Mouse (Mus musculus): ENCODE results near the gene Stard3nl. TPM values are rescaled to one million over a fixed set of nuclear protein-coding genes. Genes with fewer than 3 reads are reported as not detected.
"Not testable (repeated sequence)": the region's sequence is repeated elsewhere in the genome, so short reads cannot be mapped to it uniquely, and the experiment has no call there.

The Stard3nl gene
- total RNA-seq, 1 experiment from 2014 or later = 20.4 TPM

DNA sequence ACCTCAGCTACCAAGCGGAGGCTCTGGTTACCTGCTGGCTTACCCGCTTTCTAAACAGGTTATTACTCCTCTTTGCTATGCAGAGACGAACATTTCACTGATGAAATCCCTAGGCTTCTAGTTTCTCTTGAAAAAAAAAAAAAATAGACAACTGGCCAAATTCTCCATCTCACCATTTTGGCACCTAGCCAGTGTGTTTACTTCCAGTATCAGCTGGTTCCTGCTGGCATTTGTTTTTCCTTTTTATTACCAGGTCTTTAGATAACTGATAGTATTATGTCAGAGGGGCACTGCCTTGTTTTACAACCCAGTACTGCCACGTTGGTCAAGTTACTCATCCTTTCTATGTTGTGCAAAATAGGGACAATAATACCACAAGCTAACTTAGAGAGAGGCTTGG is 5.3 kb downstream of the Stard3nl start:
- no peak for ATAC-seq (ENCODE audit: extremely low read depth, insufficient number of reproducible peaks, low FRiP score, poor library complexity, severe bottlenecking)

GRCm38 (mm10) chr13:19389896-19390295 is 5.7 kb downstream of the Stard3nl start:
- ATAC-seq (ENCODE audit: extremely low read depth, insufficient number of reproducible peaks, low FRiP score, poor library complexity, severe bottlenecking) = no peak

- no peak for ATAC-seq (ENCODE audit: extremely low read depth, insufficient number of reproducible peaks, low FRiP score, poor library complexity, severe bottlenecking)
These were observed 6.2 kb downstream of the Stard3nl start for GRCm38 (mm10) chr13:19389434-19389833.

DNA sequence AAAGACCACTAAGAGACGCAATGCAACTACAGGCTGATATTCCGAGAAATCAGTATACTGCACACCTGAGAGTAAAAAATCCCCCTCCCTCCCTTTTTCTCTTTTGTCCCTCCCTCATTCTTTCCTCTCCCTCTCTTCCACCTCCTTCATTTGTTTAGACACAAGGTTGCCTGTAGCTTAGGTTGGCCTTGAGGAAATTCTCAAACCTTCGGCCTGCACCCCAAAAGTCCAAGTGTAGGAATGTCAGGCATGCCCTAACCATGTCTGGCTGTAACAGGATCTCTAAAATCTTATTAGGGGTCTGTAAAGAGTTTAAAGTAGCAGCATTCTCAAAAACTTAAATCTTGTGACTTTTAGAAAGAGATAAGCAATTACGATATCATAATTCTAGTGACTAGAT is 10.4 kb downstream of the Stard3nl start:
- no peak for ATAC-seq (ENCODE audit: extremely low read depth, insufficient number of reproducible peaks, low FRiP score, poor library complexity, severe bottlenecking)

DNA sequence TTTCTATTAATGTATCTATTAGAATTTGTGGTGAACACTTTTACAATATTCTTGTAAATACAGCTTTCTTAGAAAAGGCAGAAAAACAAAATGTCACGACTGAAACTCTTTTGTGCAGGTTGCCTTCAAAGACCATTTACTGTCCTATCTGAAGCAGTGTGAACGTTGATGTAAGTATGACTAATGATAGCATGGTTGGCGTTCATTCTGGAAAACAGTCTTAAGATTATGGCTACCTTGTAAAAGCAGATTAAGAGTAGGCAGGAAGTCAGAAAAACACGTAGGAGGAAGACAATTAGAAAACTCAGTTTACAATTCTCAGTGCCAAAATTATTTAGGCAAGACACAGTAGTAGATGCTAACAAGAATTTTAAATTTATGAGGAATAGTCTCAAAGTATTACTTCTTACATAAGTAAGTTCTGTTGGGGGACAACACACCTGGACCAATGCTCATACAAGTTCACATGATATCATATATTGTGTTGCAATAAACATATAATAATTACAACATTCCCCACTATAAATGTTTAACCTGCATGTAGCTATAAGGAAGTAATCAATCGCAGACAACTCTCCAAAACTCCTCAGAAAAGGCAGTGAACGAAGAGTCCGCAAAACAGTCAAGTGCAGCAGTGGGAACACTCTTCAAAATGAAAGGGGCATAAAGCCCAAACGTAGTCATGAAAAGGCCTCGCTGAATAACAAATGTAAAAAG is 14.3 kb downstream of the Stard3nl start:
- no peak for ATAC-seq (ENCODE audit: extremely low read depth, insufficient number of reproducible peaks, low FRiP score, poor library complexity, severe bottlenecking)

GRCm38 (mm10) chr13:19379313-19379712 is 16.3 kb downstream of the Stard3nl start:
- no peak for ATAC-seq (ENCODE audit: extremely low read depth, insufficient number of reproducible peaks, low FRiP score, poor library complexity, severe bottlenecking)

DNA sequence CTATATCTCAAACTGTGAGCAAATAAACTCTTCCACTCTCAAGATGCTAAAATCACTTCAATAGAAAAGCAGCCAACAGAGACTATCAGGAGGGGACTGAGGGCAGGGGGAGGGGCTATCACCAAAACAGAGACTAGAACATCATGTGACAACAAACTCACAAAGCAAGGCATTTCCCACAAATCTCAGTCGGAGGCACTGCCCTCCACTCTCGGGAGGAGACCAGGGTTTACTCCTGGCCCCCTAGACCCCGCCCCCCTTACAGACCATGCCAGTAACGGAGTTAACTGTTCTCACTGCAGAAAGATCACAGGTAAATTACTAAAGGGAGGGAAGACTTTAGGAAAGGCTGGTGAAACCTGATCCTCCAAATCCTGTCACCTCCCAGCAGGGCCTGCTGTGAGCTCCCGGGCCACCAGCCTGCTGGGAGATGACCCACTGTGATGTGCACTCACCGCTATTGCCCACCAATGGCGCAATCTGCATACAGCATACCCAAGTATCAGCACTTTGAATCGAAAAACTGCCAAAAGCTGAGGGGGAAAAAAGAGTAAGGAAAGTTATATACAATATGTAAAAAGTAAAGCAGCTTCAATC is 23.4 kb downstream of the Stard3nl start:
- ATAC-seq (ENCODE audit: extremely low read depth, insufficient number of reproducible peaks, low FRiP score, poor library complexity, severe bottlenecking) = no peak

- no peak for ATAC-seq (ENCODE audit: extremely low read depth, insufficient number of reproducible peaks, low FRiP score, poor library complexity, severe bottlenecking)
These were observed 26.8 kb downstream of the Stard3nl start for GRCm38 (mm10) chr13:19368817-19369216.

DNA sequence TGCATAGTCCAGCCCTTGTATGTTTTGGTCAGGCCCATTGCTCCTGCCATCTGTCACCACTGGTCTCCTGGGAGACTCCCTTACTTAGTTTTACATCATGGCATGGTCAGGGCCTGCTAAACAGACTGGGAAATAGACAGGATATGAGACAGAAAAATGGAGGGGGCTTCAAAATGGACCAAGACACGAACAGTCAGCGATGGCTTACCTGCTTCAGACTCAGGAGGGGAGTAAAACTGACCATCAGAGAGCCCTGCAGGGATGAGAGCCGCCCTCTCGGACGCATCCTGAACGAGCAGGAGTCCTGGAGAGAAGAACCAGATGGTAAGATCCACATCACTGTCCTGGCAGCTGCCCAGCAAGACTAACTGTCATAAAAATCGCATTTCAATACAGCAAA is 28.1 kb downstream of the Stard3nl start:
- no peak for ATAC-seq (ENCODE audit: extremely low read depth, insufficient number of reproducible peaks, low FRiP score, poor library complexity, severe bottlenecking)

DNA sequence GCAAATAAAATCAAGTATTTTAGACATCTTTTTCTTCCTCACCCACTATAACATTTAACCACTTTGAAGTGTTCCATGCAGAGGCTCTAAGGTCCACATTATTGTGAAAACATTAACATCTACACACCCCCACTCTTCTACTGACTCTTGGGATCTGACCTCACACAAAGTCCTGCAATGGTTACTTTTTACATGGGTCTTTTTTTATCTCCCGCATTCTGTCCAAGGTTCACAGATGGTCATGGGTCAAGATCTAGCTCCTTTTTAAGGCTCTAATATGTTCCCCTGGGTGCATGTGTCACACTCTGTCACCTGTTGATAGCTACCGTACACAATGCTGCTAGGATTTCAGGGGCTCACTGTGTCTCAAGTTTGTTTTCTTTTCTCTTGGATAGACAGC is 28.7 kb downstream of the Stard3nl start:
- ATAC-seq (ENCODE audit: extremely low read depth, insufficient number of reproducible peaks, low FRiP score, poor library complexity, severe bottlenecking) = no peak

- ATAC-seq (ENCODE audit: extremely low read depth, insufficient number of reproducible peaks, low FRiP score, poor library complexity, severe bottlenecking) = peak; percentile 68
These were observed 30.0 kb downstream of the Stard3nl start for GRCm38 (mm10) chr13:19365596-19365995.

DNA sequence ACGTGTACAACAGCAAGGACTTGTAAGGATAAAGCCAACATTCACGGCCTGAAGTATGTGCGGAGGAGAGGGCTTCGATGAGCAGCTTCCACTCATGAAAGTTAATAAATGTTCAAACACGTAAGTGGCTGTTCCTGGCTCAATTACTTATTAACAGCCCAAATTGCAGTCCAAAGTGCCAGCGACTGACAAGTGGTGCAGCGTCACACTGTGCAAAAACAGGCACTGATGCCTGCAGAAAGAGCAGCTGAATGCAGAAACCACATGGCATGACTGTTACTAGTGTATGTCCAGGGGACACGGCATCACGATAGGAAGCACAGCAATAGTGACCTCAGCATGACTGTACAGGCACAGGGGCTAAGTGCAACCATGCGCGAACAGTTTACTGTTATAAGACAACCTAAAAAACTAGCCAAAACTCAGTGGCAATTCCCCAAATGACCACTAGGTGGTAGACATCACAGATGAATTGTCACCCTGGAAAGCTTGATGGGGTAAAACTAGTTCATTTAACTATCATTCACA is 31.3 kb downstream of the Stard3nl start:
- ATAC-seq (ENCODE audit: extremely low read depth, insufficient number of reproducible peaks, low FRiP score, poor library complexity, severe bottlenecking) = no peak

- no peak for ATAC-seq (ENCODE audit: extremely low read depth, insufficient number of reproducible peaks, low FRiP score, poor library complexity, severe bottlenecking)
These were observed 33.2 kb downstream of the Stard3nl start for GRCm38 (mm10) chr13:19362358-19362757.

DNA sequence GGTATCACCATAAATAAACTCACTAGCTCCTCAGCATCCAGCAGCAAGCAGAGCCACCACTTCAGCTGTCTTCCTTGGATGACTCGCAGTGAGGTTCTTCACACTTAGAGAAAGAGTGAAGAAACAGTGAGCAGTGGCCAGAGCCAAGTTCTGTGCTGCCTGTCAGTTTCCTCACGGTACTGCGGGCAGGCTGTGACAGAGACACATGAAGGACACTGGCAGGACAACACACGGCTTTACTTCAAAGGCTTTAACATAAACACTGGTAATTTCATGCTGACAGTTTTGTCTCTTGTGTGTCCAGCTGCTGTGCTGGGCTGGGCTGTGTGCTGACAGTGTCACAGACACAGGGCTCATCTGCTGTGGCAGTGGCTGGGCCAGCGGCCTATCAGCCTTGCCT is 37.6 kb downstream of the Stard3nl start:
- no peak for ATAC-seq (ENCODE audit: extremely low read depth, insufficient number of reproducible peaks, low FRiP score, poor library complexity, severe bottlenecking)

GRCm38 (mm10) chr13:19357301-19357700 is 38.3 kb downstream of the Stard3nl start:
- no peak for ATAC-seq (ENCODE audit: extremely low read depth, insufficient number of reproducible peaks, low FRiP score, poor library complexity, severe bottlenecking)

DNA sequence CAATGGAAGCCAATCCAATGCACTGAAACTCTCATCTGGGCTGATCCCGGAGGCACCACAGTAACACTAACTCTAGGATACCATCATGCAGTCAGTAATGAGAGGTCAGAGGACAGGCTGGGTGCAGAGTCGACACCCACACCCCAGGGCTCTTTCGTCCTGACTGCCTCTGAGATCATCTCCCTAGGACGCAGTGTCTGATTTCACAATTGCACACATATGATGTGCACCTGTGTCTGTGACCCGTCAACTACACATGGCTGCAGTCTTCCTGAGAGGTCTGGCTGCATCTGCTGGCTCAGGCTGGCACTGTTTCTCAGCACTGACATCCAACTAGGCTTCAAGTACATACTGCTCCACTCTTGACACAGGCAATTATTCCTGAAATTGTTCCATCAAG is 38.9 kb downstream of the Stard3nl start:
- no peak for ATAC-seq (ENCODE audit: extremely low read depth, insufficient number of reproducible peaks, low FRiP score, poor library complexity, severe bottlenecking)

GRCm38 (mm10) chr13:19356120-19356519 is 39.5 kb downstream of the Stard3nl start:
- ATAC-seq (ENCODE audit: extremely low read depth, insufficient number of reproducible peaks, low FRiP score, poor library complexity, severe bottlenecking) = no peak

DNA sequence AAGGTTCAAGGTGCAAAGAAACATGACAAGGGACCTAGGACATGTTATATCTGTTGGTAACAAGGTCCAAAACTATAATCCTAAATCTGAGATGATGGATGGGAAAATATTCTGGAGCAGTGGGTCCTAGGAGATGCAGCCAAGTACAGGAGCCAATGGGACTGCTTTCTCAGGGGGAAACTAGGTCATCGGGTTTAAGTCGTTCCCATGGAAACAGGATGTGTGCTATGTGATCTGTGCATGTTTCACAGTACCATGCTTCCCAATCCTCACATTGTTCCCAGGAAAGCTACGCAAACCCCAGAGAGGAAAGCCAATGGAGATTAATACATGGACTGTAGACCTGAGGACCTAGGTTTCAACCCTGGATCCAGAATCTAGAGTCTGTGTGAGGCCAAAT is 42.8 kb downstream of the Stard3nl start:
- no peak for ATAC-seq (ENCODE audit: extremely low read depth, insufficient number of reproducible peaks, low FRiP score, poor library complexity, severe bottlenecking)

DNA sequence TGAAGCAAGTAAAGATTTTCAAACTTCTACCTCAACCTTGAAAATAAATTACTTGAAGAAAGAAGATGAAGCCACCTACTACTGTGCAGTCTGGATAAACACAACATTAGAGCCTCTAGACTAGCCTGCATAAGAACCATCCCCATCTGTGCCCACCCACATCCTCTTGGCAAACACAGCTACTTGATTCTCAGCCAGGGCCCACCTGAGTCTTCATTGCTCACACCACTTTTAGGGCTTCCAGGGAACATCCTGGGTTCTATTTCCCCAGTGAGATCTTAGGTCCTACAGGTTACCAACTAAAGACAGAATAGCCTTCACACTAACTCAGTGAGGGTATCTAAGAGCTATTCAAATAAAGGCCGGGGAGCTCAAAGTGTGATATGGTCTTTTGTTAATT is 55.2 kb downstream of the Stard3nl start:
- ATAC-seq (ENCODE audit: extremely low read depth, insufficient number of reproducible peaks, low FRiP score, poor library complexity, severe bottlenecking) = not testable (repeated sequence)

DNA sequence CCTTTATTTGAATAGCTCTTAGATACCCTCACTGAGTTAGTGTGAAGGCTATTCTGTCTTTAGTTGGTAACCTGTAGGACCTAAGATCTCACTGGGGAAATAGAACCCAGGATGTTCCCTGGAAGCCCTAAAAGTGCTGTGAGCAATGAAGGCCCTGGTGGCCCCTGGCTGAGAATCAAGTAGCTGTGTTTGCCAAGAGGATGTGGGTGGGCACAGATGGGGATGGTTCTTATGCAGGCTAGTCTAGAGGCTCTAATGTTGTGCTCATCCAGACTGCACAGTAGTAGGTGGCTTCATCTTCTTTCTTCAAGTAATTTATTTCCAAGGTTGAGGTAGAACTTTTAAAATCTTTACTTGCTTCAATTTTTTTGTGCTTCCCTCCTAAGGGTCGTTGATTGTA is 59.3 kb downstream of the Stard3nl start:
- ATAC-seq (ENCODE audit: extremely low read depth, insufficient number of reproducible peaks, low FRiP score, poor library complexity, severe bottlenecking) = not testable (repeated sequence)

Data from neutrophil, adult 5-6 weeks (primary cell).